Mouse (Mus musculus) limb, embryonic 11.5 days (tissue): Measurements from ENCODE around the gene Ptprn2. TPM values are rescaled to one million over a fixed set of nuclear protein-coding genes. Genes with fewer than 3 reads are reported as not detected.

Source experiments
- ATAC-seq: fragments of 200-750 bp; cut with Nextera tagmentation; 2 replicates; pipeline ENCODE4 v1.8.0; 2017; ENCODE audit warnings: low read depth; ENCODE audit not compliant: insufficient number of reproducible peaks, low FRiP score, low TSS enrichment
- DNase-seq: peaks from one replicate; pipeline ENCODE4 v3.0.0-alpha.2; 2015; ENCODE audit warnings: low spot score
- H3K27ac ChIP-seq: fragments of 300-500 bp; sonication (generic); replicated peaks from 2 replicates; pipeline ENCODE4 v1.5.1; 2014; ENCODE audit warnings: low read depth, mild to moderate bottlenecking, low read length
- H3K27me3 ChIP-seq: fragments of 300-500 bp; sonication (generic); 2 replicates; pipeline ENCODE4 v1.6.1; 2014; ENCODE audit warnings: mild to moderate bottlenecking, low read length, mixed read lengths; ENCODE audit not compliant: control insufficient read depth, insufficient read depth
- H3K36me3 ChIP-seq: fragments of 300-500 bp; sonication (generic); 2 replicates; pipeline ENCODE4 v1.6.1; 2014; ENCODE audit warnings: mild to moderate bottlenecking, low read length, moderate library complexity, mixed read lengths; ENCODE audit not compliant: control insufficient read depth, insufficient read depth
- H3K4me1 ChIP-seq: fragments of 300-500 bp; sonication (generic); 2 replicates; pipeline ENCODE4 v1.6.1; 2014; ENCODE audit warnings: low read length, mixed read lengths; ENCODE audit not compliant: control insufficient read depth, insufficient read depth
- H3K4me2 ChIP-seq: fragments of 300-500 bp; sonication (generic); 2 replicates; pipeline ENCODE4 v1.6.1; 2014; ENCODE audit warnings: low read depth, mild to moderate bottlenecking, moderate library complexity; ENCODE audit not compliant: severe bottlenecking
- H3K4me3 ChIP-seq: fragments of 300-500 bp; sonication (generic); 2 replicates; pipeline ENCODE4 v1.5.1; 2014; ENCODE audit warnings: low read depth, low read length
- H3K9ac ChIP-seq: fragments of 300-500 bp; sonication (generic); 2 replicates; pipeline ENCODE4 v1.6.1; 2014; ENCODE audit warnings: mild to moderate bottlenecking, low read length
- H3K9me3 ChIP-seq: fragments of 300-500 bp; sonication (generic); 2 replicates; pipeline ENCODE4 v1.6.1; 2016; ENCODE audit warnings: low read length; ENCODE audit not compliant: control insufficient read depth
- WGBS: fragments of 180-500 bp; shearing (Covaris S2); extraction: QIAGEN DNeasy Blood & Tissue Kit; methylation state at CpG from one replicate; pipeline ENCODE4 v1.1.7; 2014; 5-methylcytosine and 5-hydroxymethylcytosine counted together
- polyA plus RNA-seq: library from polyadenylated mRNA; unstranded; fragments of >200 nt; fragmentation: Nextera tagmentation; extraction: Ambion mirVana; gene quantifications from 2 replicates; pipeline ENCODE4 v1.2.1, GENCODE M21; 2014

The Ptprn2 gene
- polyA plus RNA-seq, 1 experiment from 2014 or later: not detected

GRCm38 (mm10) chr12:117150611-117151395 is 665.3 kb downstream of the Ptprn2 start:
- peak overlapping the region; percentile 16; the same call in 1 of the 2 replicates for H3K4me2 ChIP-seq
- DNase-seq (peak; percentile 50), ATAC-seq (no peak)
- H3K27ac ChIP-seq: no peak overlapping the region
- H3K4me1 ChIP-seq: peaks cover 14% of the 10 kb centered on the region
- H3K4me3 ChIP-seq: no peak overlapping the region; the same call in 1 of the 2 replicates
- H3K9me3 ChIP-seq: no peaks in the 10 kb centered on the region
- no peak overlapping the region for H3K9ac ChIP-seq
- 7% methylated on average over 33 of the region's 33 CpGs for WGBS
- H3K27me3 ChIP-seq: peaks cover 58% of the 10 kb centered on the region
- no peaks in the 10 kb centered on the region for H3K36me3 ChIP-seq

- Histone ChIP-seq H3K4me3 (no peak overlapping the region), H3K27me3 (peaks cover 64% of the 10 kb centered on the region), H3K9me3 (no peaks in the 10 kb centered on the region), H3K9ac (no peak overlapping the region), H3K4me2 (no peak overlapping the region), H3K36me3 (no peaks in the 10 kb centered on the region), H3K4me1 (peaks cover 16% of the 10 kb centered on the region), H3K27ac (no peak overlapping the region)
- 6% methylated on average over 7 of the region's 7 CpGs for WGBS
- DNase-seq (peak; percentile 38), ATAC-seq (no peak)
Measured at GRCm38 (mm10) chr12:117151611-117152010, 666.1 kb downstream of the Ptprn2 start.

- Histone ChIP-seq H3K27me3 (peaks cover 68% of the 10 kb centered on the region), H3K36me3 (no peaks in the 10 kb centered on the region), H3K4me1 (peaks cover 16% of the 10 kb centered on the region), H3K9me3 (no peaks in the 10 kb centered on the region), H3K4me2 (peak overlapping the region; percentile 75; the same call in 1 of the 2 replicates), H3K27ac (no peak overlapping the region), H3K9ac (no peak overlapping the region), H3K4me3 (no peak overlapping the region; the same call in 1 of the 2 replicates)
- WGBS: 4% methylated on average over 28 of the region's 28 CpGs
- ATAC-seq (no peak), DNase-seq (peak; percentile 53)
Measured at GRCm38 (mm10) chr12:117152366-117153165, 667.0 kb downstream of the Ptprn2 start.

GRCm38 (mm10) chr12:117153166-117153480 is 667.6 kb downstream of the Ptprn2 start:
- no peak overlapping the region for H3K9ac ChIP-seq
- WGBS: 0% methylated on average over 8 of the region's 8 CpGs
- H3K4me2 ChIP-seq: peak overlapping the region; percentile 75
- H3K36me3 ChIP-seq: no peaks in the 10 kb centered on the region
- ATAC-seq (no peak), DNase-seq (no peak)
- H3K4me1 ChIP-seq: peaks cover 16% of the 10 kb centered on the region
- H3K27ac ChIP-seq: no peak overlapping the region
- peaks cover 73% of the 10 kb centered on the region for H3K27me3 ChIP-seq
- H3K9me3 ChIP-seq: no peaks in the 10 kb centered on the region
- H3K4me3 ChIP-seq: peak overlapping the region; percentile 45

DNA sequence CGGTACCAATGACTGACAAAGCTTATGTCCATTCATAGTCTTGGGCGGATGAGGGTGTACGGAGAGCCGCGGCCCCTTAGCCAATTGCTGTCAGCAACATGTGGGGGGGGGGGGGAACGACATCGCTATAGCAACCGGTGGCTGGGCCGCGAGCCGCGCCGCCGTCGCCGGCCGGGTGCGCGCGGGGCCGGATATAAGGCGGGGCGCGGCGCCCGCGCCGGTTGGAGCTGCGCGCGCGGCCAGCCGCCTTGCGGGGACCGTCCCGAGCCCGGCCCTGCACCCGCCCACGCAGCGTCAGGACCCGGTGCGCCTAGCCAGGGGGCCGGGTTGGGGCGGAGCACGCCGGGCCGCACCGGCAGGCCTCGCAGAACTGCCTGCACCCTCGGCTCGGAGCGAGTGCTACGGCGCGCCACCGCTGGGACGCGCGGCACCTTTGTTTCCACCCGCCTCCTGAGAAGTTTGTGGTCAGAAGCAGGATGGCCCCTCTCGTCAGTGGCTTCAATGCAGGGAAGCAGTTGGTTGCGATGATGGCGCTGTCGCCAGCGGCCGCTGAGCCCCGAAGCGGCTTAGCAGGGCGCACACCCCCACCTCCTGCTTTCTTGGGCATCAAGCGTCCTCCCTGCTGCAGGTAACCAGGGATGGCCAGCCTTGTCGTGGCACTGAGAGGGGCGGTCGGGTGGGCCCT is 668.3 kb downstream of the Ptprn2 start:
- DNase-seq (peak; percentile 65), ATAC-seq (peak; percentile 63; the same call in 1 of the 2 replicates)
- no peak overlapping the region for H3K27ac ChIP-seq
- peaks cover 77% of the 10 kb centered on the region for H3K27me3 ChIP-seq
- no peaks in the 10 kb centered on the region for H3K36me3 ChIP-seq
- H3K9ac ChIP-seq: peak overlapping the region; percentile 49
- peak overlapping the region; percentile 45 for H3K4me3 ChIP-seq
- H3K4me2 ChIP-seq: peak overlapping the region; percentile 75
- WGBS: under 1% methylated on average over 48 of the region's 73 CpGs
- peaks cover 16% of the 10 kb centered on the region for H3K4me1 ChIP-seq
- H3K9me3 ChIP-seq: no peaks in the 10 kb centered on the region

GRCm38 (mm10) chr12:117154356-117155243 is 669.1 kb downstream of the Ptprn2 start:
- Histone ChIP-seq H3K36me3 (no peaks in the 10 kb centered on the region), H3K4me3 (peak overlapping the region; percentile 45), H3K27ac (no peak overlapping the region), H3K4me1 (peaks cover 21% of the 10 kb centered on the region), H3K4me2 (peak overlapping the region; percentile 75), H3K9me3 (no peaks in the 10 kb centered on the region), H3K27me3 (peaks cover 83% of the 10 kb centered on the region), H3K9ac (no peak overlapping the region; the same call in 1 of the 2 replicates)
- 2% methylated on average over 27 of the region's 27 CpGs for WGBS
- no peak for ATAC-seq
- DNase-seq: no peak

- WGBS: 2% methylated on average over 33 of the region's 33 CpGs
- Histone ChIP-seq H3K27ac (no peak overlapping the region), H3K4me1 (peaks cover 27% of the 10 kb centered on the region), H3K9ac (no peak overlapping the region), H3K36me3 (no peaks in the 10 kb centered on the region), H3K27me3 (peaks cover 87% of the 10 kb centered on the region), H3K4me3 (no peak overlapping the region), H3K9me3 (no peaks in the 10 kb centered on the region), H3K4me2 (no peak overlapping the region; the same call in 1 of the 2 replicates)
- ATAC-seq (no peak), DNase-seq (peak; percentile 56)
Measured at GRCm38 (mm10) chr12:117155307-117156220, 670.0 kb downstream of the Ptprn2 start.
